16 mouse cellular contexts compared by ENCODE assay signal in genomic region chr12:100991119-100991518, GRCm38 (mm10). TPM values are rescaled to one million over a fixed set of nuclear protein-coding genes. Genes with fewer than 3 reads are reported as not detected.
A peak's percentile ranks its signal among the peaks of the same experiment; 100 is the strongest.
DNase-seq lines count a peak whose midpoint lies in the region; ATAC-seq lines count a peak whose summit lies in the region.
"Had no signal": no experiment of that assay in that cellular context is flagged by ENCODE, and none has a peak within 500 bp of the region (broad histone marks: within the 10 kb centered on the region; RNA-seq: fewer than 3 reads in every experiment).

No protein-coding gene starts in this region.

- ATAC-seq in kidney, embryonic 15.5 days (replicated peaks; ENCODE audit: low FRiP score): no peak
- ATAC-seq in neural tube, embryonic 12.5 days (ENCODE audit: low FRiP score, low read depth): no peak
- no peak for ATAC-seq in neural tube, embryonic 15.5 days (ENCODE audit: low FRiP score)
- ATAC-seq in hindbrain, embryonic 13.5 days (ENCODE audit: low FRiP score): no peak
- no peak for ATAC-seq in midbrain, embryonic 15.5 days (replicated peaks)
- ATAC-seq: liver, embryonic 12.5 days had no signal

- no peaks in the 10 kb centered on the region for H3K27me3 ChIP-seq in kidney, embryonic 15.5 days
- peaks cover 6% of the 10 kb centered on the region; the same call in 1 of the 2 replicates for H3K27me3 ChIP-seq in neural tube, embryonic 12.5 days (replicated peaks)
- no peaks in the 10 kb centered on the region for H3K27me3 ChIP-seq in neural tube, embryonic 15.5 days (replicated peaks)
- peaks cover 11% of the 10 kb centered on the region; the same call in 1 of the 2 replicates for H3K27me3 ChIP-seq in hindbrain, embryonic 13.5 days
- no peaks in the 10 kb centered on the region for H3K27me3 ChIP-seq in midbrain, embryonic 15.5 days (replicated peaks)
- H3K27me3 ChIP-seq: liver, embryonic 12.5 days had no signal

- DNase-seq in kidney, postnatal 4 days: no peak
- DNase-seq in right cerebral cortex, postnatal 36 days (ENCODE audit: low spot score in 2 of 2): no peak
- no peak for DNase-seq in ovary, postnatal 36 days (ENCODE audit: low spot score)
- DNase-seq: adrenal gland, adult 2 months; cerebellum, adult 8-10 months; heart, postnatal 14 days; lung, embryonic 14.5 days; lung, postnatal 36 days; thymus, adult 18-20 months had no signal

- no peak overlapping the region for H3K4me2 ChIP-seq in kidney, embryonic 15.5 days
- peak overlapping the region; percentile 20; the same call in 1 of the 2 replicates for H3K4me2 ChIP-seq in neural tube, embryonic 12.5 days (replicated peaks)
- no peak overlapping the region for H3K4me2 ChIP-seq in neural tube, embryonic 15.5 days
- no peak overlapping the region for H3K4me2 ChIP-seq in hindbrain, embryonic 13.5 days
- no peak overlapping the region for H3K4me2 ChIP-seq in midbrain, embryonic 15.5 days
- H3K4me2 ChIP-seq: heart, embryonic 12.5 days; liver, embryonic 12.5 days; lung, embryonic 14.5 days had no signal

- peak overlapping the region; percentile 46; the same call in 1 of the 2 replicates for H3K27ac ChIP-seq in kidney, embryonic 15.5 days
- H3K27ac ChIP-seq in neural tube, embryonic 12.5 days: no peak overlapping the region
- H3K27ac ChIP-seq in neural tube, embryonic 15.5 days (replicated peaks): no peak overlapping the region
- peak overlapping the region; percentile 79 for H3K27ac ChIP-seq in hindbrain, embryonic 13.5 days
- 0 out of 2 replicates have a peak overlapping the region, but pooled peaks have one; percentile 55 for H3K27ac ChIP-seq in midbrain, embryonic 15.5 days
- H3K27ac ChIP-seq: liver, embryonic 12.5 days had no signal

- H3K9ac ChIP-seq in kidney, embryonic 15.5 days: no peak overlapping the region
- H3K9ac ChIP-seq in neural tube, embryonic 12.5 days: no peak overlapping the region
- H3K9ac ChIP-seq in neural tube, embryonic 15.5 days (replicated peaks): no peak overlapping the region
- H3K9ac ChIP-seq in hindbrain, embryonic 13.5 days: no peak overlapping the region
- no peak overlapping the region for H3K9ac ChIP-seq in midbrain, embryonic 15.5 days
- H3K9ac ChIP-seq: liver, embryonic 12.5 days; lung, embryonic 14.5 days had no signal

- no peaks in the 10 kb centered on the region for H3K36me3 ChIP-seq in kidney, embryonic 15.5 days
- no peaks in the 10 kb centered on the region for H3K36me3 ChIP-seq in neural tube, embryonic 12.5 days
- no peaks in the 10 kb centered on the region for H3K36me3 ChIP-seq in neural tube, embryonic 15.5 days
- no peaks in the 10 kb centered on the region for H3K36me3 ChIP-seq in hindbrain, embryonic 13.5 days
- H3K36me3 ChIP-seq in midbrain, embryonic 15.5 days (replicated peaks): no peaks in the 10 kb centered on the region
- H3K36me3 ChIP-seq: heart, embryonic 12.5 days had no signal

- WGBS in kidney, embryonic 15.5 days: 68% methylated on average over 3 of the region's 3 CpGs
- WGBS in neural tube, embryonic 12.5 days: 81% methylated on average over 3 of the region's 3 CpGs
- WGBS in neural tube, embryonic 15.5 days: 75% methylated on average over 3 of the region's 3 CpGs
- 81% methylated on average over 3 of the region's 3 CpGs for WGBS in hindbrain, embryonic 13.5 days
- WGBS in midbrain, embryonic 15.5 days: 74% methylated on average over 3 of the region's 3 CpGs

- peaks cover 74% of the 10 kb centered on the region for H3K4me1 ChIP-seq in kidney, embryonic 15.5 days
- H3K4me1 ChIP-seq in neural tube, embryonic 12.5 days: peaks cover 58% of the 10 kb centered on the region
- peaks cover 57% of the 10 kb centered on the region for H3K4me1 ChIP-seq in neural tube, embryonic 15.5 days
- H3K4me1 ChIP-seq in hindbrain, embryonic 13.5 days (replicated peaks): peaks cover 63% of the 10 kb centered on the region
- peaks cover 50% of the 10 kb centered on the region for H3K4me1 ChIP-seq in midbrain, embryonic 15.5 days
- H3K4me1 ChIP-seq: heart, embryonic 12.5 days had no signal

- H3K9me3 ChIP-seq in kidney, embryonic 15.5 days (replicated peaks): no peaks in the 10 kb centered on the region
- H3K9me3 ChIP-seq in neural tube, embryonic 12.5 days: no peaks in the 10 kb centered on the region
- no peaks in the 10 kb centered on the region for H3K9me3 ChIP-seq in neural tube, embryonic 15.5 days (replicated peaks)
- no peaks in the 10 kb centered on the region for H3K9me3 ChIP-seq in hindbrain, embryonic 13.5 days
- H3K9me3 ChIP-seq in midbrain, embryonic 15.5 days: no peaks in the 10 kb centered on the region
- H3K9me3 ChIP-seq: heart, embryonic 12.5 days; liver, embryonic 12.5 days had no signal

- no peak overlapping the region for H3K4me3 ChIP-seq in kidney, embryonic 15.5 days (replicated peaks)
- no peak overlapping the region for H3K4me3 ChIP-seq in neural tube, embryonic 12.5 days
- H3K4me3 ChIP-seq in neural tube, embryonic 15.5 days (replicated peaks): no peak overlapping the region
- no peak overlapping the region for H3K4me3 ChIP-seq in hindbrain, embryonic 13.5 days
- no peak overlapping the region for H3K4me3 ChIP-seq in midbrain, embryonic 15.5 days
- H3K4me3 ChIP-seq: heart, embryonic 12.5 days; liver, embryonic 12.5 days had no signal

RNA-seq across cellular contexts. Expression of gene Ccdc88c, which starts 37.7 kb away (rescaled TPM):
- 12.5 and 12.7 TPM in 2 replicates for polyA plus RNA-seq in kidney, embryonic 15.5 days (2015; fragmentation: Nextera tagmentation; extraction: Ambion mirVana)
- 14.7 and 16.0 TPM in 2 replicates for polyA plus RNA-seq in neural tube, embryonic 12.5 days (2016; fragmentation: Nextera tagmentation; extraction: Ambion mirVana)
- polyA plus RNA-seq in neural tube, embryonic 15.5 days (2015; fragmentation: Nextera tagmentation; extraction: Ambion mirVana): 9.6 and 10.1 TPM in 2 replicates
- polyA plus RNA-seq in hindbrain, embryonic 13.5 days (2015; fragmentation: Nextera tagmentation; extraction: Ambion mirVana): 12.9 and 13.8 TPM in 2 replicates
- polyA plus RNA-seq in midbrain, embryonic 15.5 days (2015; fragmentation: Nextera tagmentation; extraction: Ambion mirVana): 14.6 and 15.8 TPM in 2 replicates

Comparison
In these comparisons a context has a peak if more than half of its experiments do, and no peak if none do; other contexts are left out.
1. H3K27ac ChIP-seq: peak in kidney, embryonic 15.5 days (single experiment), hindbrain, embryonic 13.5 days (single experiment) and midbrain, embryonic 15.5 days (single experiment); none in neural tube, embryonic 12.5 days (single experiment) and neural tube, embryonic 15.5 days (single experiment).